Mouse (Mus musculus) myocyte (in vitro differentiated cells): Measurements from ENCODE around the gene Fth1.

ENCODE experiments used
- MAX ChIP-seq: IDR thresholded peaks from one replicate; pipeline ENCODE4 v1.6.1; 2011; ENCODE audit warnings: low read depth, mild to moderate bottlenecking, control low read depth
- MYOD1 ChIP-seq, 3 experiments: IDR thresholded peaks; one replicate each; pipeline ENCODE4 v1.6.1; 2011; ENCODE audit warnings: control low read depth in 2 of 3, low read depth in 2 of 3, mild to moderate bottlenecking in 2 of 3, moderate library complexity in 1 of 3; ENCODE audit not compliant: insufficient read length in 2 of 3, control insufficient read depth in 1 of 3

GRCm38 (mm10) chr19:10013348-10013747, 33.0 kb downstream of the Fth1 start:
- TF ChIP-seq MAX (no peak), MYOD1 (IDR thresholded peaks at IDR 0.05; ENCODE audit: control insufficient read depth in 1 of 3, insufficient read length in 2 of 3, low read depth in 2 of 3) (peak in 1 of 3 experiments; percentile 44)
